9 mouse cellular contexts compared by ENCODE assay signal in the genomic region with DNA sequence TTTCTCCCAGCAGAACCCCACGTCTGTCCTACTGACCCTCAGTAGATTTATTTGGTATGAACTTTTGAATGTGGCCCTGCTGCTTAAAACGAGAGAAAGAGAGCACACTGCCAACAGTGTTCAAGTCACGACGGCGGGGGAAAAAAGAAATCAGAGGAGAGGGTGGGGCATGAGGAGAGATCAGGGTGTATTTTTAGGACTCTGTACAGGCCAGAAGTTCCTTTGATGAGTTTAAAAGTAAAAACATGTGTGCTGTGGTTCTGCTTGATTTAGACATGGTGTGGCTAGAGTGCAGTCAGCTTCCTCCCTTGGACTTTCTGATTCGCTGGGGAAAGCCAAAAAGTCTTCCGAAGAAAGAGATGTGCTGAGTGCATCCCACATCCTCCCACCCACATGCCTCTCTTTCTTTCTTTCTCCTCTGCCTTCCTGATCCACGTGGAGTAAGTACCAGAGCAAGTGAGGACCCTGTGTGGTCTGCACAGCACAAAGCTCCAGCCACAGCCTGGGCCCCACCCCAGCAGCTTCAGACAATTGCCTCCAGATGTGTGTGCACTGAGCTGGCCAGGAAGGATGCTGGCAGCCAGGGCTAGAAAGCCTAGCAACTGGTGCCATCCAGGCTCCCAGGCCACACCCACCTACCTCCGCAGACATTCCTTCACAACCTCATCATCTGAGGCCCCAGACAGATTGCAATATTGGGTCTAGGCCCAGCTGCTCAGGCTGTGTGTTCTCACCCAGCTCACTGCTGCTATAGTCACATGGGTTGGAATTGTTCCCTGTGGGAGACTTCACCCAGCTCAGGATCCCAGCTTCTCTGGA.
DNase-seq lines count a peak whose midpoint lies in the region; ATAC-seq and TF ChIP-seq lines count a peak whose summit lies in the region.
"Had no signal": no experiment of that assay in that cellular context is flagged by ENCODE, and none has a peak within 500 bp of the region (broad histone marks: within the 10 kb centered on the region; RNA-seq: fewer than 3 reads in every experiment).

No protein-coding gene starts in this region.

- H3K4me1 ChIP-seq in intestine, embryonic 16.5 days (ENCODE audit: control insufficient read depth, insufficient read depth, low read length) = peaks cover 5% of the 10 kb centered on the region; the same call in 1 of the 2 replicates
- no peaks in the 10 kb centered on the region for H3K4me1 ChIP-seq in intestine, postnatal 0 days (replicated peaks; ENCODE audit: control insufficient read depth, insufficient read depth, low read length)
- H3K4me1 ChIP-seq in embryonic facial prominence, embryonic 14.5 days (ENCODE audit: control insufficient read depth, insufficient read depth, low read length) = peaks cover 17% of the 10 kb centered on the region
- H3K4me1 ChIP-seq in heart, embryonic 15.5 days (replicated peaks) = peaks cover 19% of the 10 kb centered on the region
- H3K4me1 ChIP-seq in lung, postnatal 0 days (ENCODE audit: insufficient read depth, low read depth, low read length) = no peaks in the 10 kb centered on the region

- H3K4me2 ChIP-seq in intestine, embryonic 16.5 days (ENCODE audit: low read depth, low read length) = no peak overlapping the region
- H3K4me2 ChIP-seq in intestine, postnatal 0 days (replicated peaks; ENCODE audit: low read depth) = no peak overlapping the region
- H3K4me2 ChIP-seq in embryonic facial prominence, embryonic 14.5 days (ENCODE audit: low read depth, low read length) = 0 out of 2 replicates have a peak overlapping the region, but pooled peaks have one; percentile 4
- no peak overlapping the region for H3K4me2 ChIP-seq in heart, embryonic 15.5 days
- no peak overlapping the region for H3K4me2 ChIP-seq in lung, postnatal 0 days (replicated peaks; ENCODE audit: low read depth, low read length)

- TF ChIP-seq EP300 in lung, postnatal 0 days (IDR thresholded peaks at IDR 0.05) = 0 out of 2 replicates have a peak, but pooled peaks have one; percentile 12

- ATAC-seq in intestine, embryonic 16.5 days = peak; percentile 58; the same call in 1 of the 2 replicates
- ATAC-seq in intestine, postnatal 0 days = no peak
- peak; percentile 93 for ATAC-seq in embryonic facial prominence, embryonic 14.5 days (ENCODE audit: low read depth)
- peak; percentile 44 for ATAC-seq in heart, embryonic 15.5 days (replicated peaks; ENCODE audit: insufficient number of reproducible peaks, insufficient read depth, low FRiP score, low read depth)
- ATAC-seq in lung, postnatal 0 days = peak; percentile 74
- no peak for ATAC-seq in megakaryocyte, adult 5-6 weeks (ENCODE audit: poor library complexity, severe bottlenecking)

- no peaks in the 10 kb centered on the region for H3K9me3 ChIP-seq in intestine, embryonic 16.5 days (ENCODE audit: control insufficient read depth, low read length)
- H3K9me3 ChIP-seq in intestine, postnatal 0 days (ENCODE audit: control insufficient read depth) = no peaks in the 10 kb centered on the region
- no peaks in the 10 kb centered on the region for H3K9me3 ChIP-seq in embryonic facial prominence, embryonic 14.5 days (ENCODE audit: control insufficient read depth, low read length)
- H3K9me3 ChIP-seq in heart, embryonic 15.5 days (replicated peaks) = no peaks in the 10 kb centered on the region
- H3K9me3 ChIP-seq in lung, postnatal 0 days (ENCODE audit: low read length) = no peaks in the 10 kb centered on the region

- no peaks in the 10 kb centered on the region for H3K27me3 ChIP-seq in intestine, embryonic 16.5 days (replicated peaks; ENCODE audit: control insufficient read depth, insufficient read depth, low read length)
- 0 out of 2 replicates have a peak, but pooled peaks cover 2% of the 10 kb centered on the region for H3K27me3 ChIP-seq in intestine, postnatal 0 days (replicated peaks; ENCODE audit: control insufficient read depth, insufficient read depth, low read length)
- H3K27me3 ChIP-seq in embryonic facial prominence, embryonic 14.5 days (replicated peaks; ENCODE audit: control insufficient read depth, insufficient read depth, low read length) = no peaks in the 10 kb centered on the region
- peaks cover 6% of the 10 kb centered on the region; the same call in 1 of the 2 replicates for H3K27me3 ChIP-seq in heart, embryonic 15.5 days
- no peaks in the 10 kb centered on the region for H3K27me3 ChIP-seq in lung, postnatal 0 days (replicated peaks; ENCODE audit: insufficient read depth, low read length)

- no peak overlapping the region for H3K4me3 ChIP-seq in intestine, embryonic 16.5 days (ENCODE audit: low read length)
- H3K4me3 ChIP-seq in intestine, postnatal 0 days (ENCODE audit: low read depth, low read length) = no peak overlapping the region
- no peak overlapping the region for H3K4me3 ChIP-seq in embryonic facial prominence, embryonic 14.5 days (ENCODE audit: low read depth, low read length)
- no peak overlapping the region for H3K4me3 ChIP-seq in heart, embryonic 15.5 days
- H3K4me3 ChIP-seq in lung, postnatal 0 days (ENCODE audit: low read depth, low read length) = no peak overlapping the region
- H3K4me3 ChIP-seq: erythroblast, embryonic 14.5 days had no signal

- H3K9ac ChIP-seq in intestine, embryonic 16.5 days (ENCODE audit: low read depth, low read length) = no peak overlapping the region
- H3K9ac ChIP-seq in intestine, postnatal 0 days (ENCODE audit: low read depth, low read length) = no peak overlapping the region
- H3K9ac ChIP-seq in embryonic facial prominence, embryonic 14.5 days (ENCODE audit: low read depth, low read length) = 0 out of 2 replicates have a peak overlapping the region, but pooled peaks have one; percentile 28
- H3K9ac ChIP-seq in heart, embryonic 15.5 days = no peak overlapping the region
- H3K9ac ChIP-seq in lung, postnatal 0 days (replicated peaks; ENCODE audit: low read depth) = no peak overlapping the region

- H3K36me3 ChIP-seq in intestine, embryonic 16.5 days (ENCODE audit: control insufficient read depth, insufficient read depth, low read length) = no peaks in the 10 kb centered on the region
- H3K36me3 ChIP-seq in intestine, postnatal 0 days (ENCODE audit: control insufficient read depth, insufficient read depth) = no peaks in the 10 kb centered on the region
- no peaks in the 10 kb centered on the region for H3K36me3 ChIP-seq in embryonic facial prominence, embryonic 14.5 days (ENCODE audit: control insufficient read depth, insufficient read depth, low read length)
- no peaks in the 10 kb centered on the region for H3K36me3 ChIP-seq in heart, embryonic 15.5 days
- no peaks in the 10 kb centered on the region for H3K36me3 ChIP-seq in lung, postnatal 0 days (ENCODE audit: insufficient read depth, low read length)

- no peak for TF ChIP-seq CTCF in intestine, postnatal 0 days (IDR thresholded peaks at IDR 0.05; ENCODE audit: low read depth)
- no peak for TF ChIP-seq CTCF in lung, postnatal 0 days (IDR thresholded peaks at IDR 0.05)

- DNase-seq in embryonic facial prominence, embryonic 14.5 days (ENCODE audit: low spot score) = peak; percentile 96
- DNase-seq in lung, postnatal 0 days (ENCODE audit: low spot score) = peak; percentile 81
- no peak for DNase-seq in cerebellum, adult 9-10 months
- no peak for DNase-seq in adrenal gland, adult 18-20 months (ENCODE audit: low spot score in 2 of 2)

- 57% methylated on average over 9 of the region's 9 CpGs for WGBS in intestine, embryonic 16.5 days
- WGBS in intestine, postnatal 0 days = 68% methylated on average over 9 of the region's 9 CpGs
- 19% methylated on average over 9 of the region's 9 CpGs for WGBS in embryonic facial prominence, embryonic 14.5 days
- 37% methylated on average over 9 of the region's 9 CpGs for WGBS in heart, embryonic 15.5 days
- WGBS in lung, postnatal 0 days = 49% methylated on average over 9 of the region's 9 CpGs

- H3K27ac ChIP-seq in intestine, embryonic 16.5 days (ENCODE audit: low read length) = no peak overlapping the region
- no peak overlapping the region for H3K27ac ChIP-seq in intestine, postnatal 0 days (ENCODE audit: low read depth, low read length)
- peak overlapping the region; percentile 94 for H3K27ac ChIP-seq in embryonic facial prominence, embryonic 14.5 days (replicated peaks; ENCODE audit: low read depth, low read length)
- H3K27ac ChIP-seq in heart, embryonic 15.5 days = peak overlapping the region; percentile 32
- H3K27ac ChIP-seq in lung, postnatal 0 days (ENCODE audit: low read length) = peak overlapping the region; percentile 54

Comparison
In these comparisons a context has a peak if more than half of its experiments do, and no peak if none do; other contexts are left out.
1. ATAC-seq: peak in intestine, embryonic 16.5 days (single experiment), embryonic facial prominence, embryonic 14.5 days (single experiment), heart, embryonic 15.5 days (single experiment) and lung, postnatal 0 days (single experiment); none in intestine, postnatal 0 days (single experiment) and megakaryocyte, adult 5-6 weeks (single experiment).
2. H3K27ac ChIP-seq: peak in embryonic facial prominence, embryonic 14.5 days (single experiment), heart, embryonic 15.5 days (single experiment) and lung, postnatal 0 days (single experiment); none in intestine, embryonic 16.5 days (single experiment) and intestine, postnatal 0 days (single experiment).
3. DNase-seq: peak in embryonic facial prominence, embryonic 14.5 days (single experiment) and lung, postnatal 0 days (single experiment); none in cerebellum, adult 9-10 months (single experiment) and adrenal gland, adult 18-20 months (0 of 2).